Mouse (Mus musculus) spleen, adult 2 months (tissue): ENCODE data around the gene Crisp2. TPM values are rescaled to one million over a fixed set of nuclear protein-coding genes. Genes with fewer than 3 reads are reported as not detected.
"Not testable (repeated sequence)": the region's sequence is repeated elsewhere in the genome, so short reads cannot be mapped to it uniquely, and the experiment has no call there.

Experiments used
- DNase-seq, 2 experiments: peaks; one replicate each; pipeline versions ENCODE4 v3.0.0 to v3.0.0-alpha.2; 2012 to 2021; ENCODE audit warnings: low spot score in 2 of 2, low read depth in 1 of 2
- H3K27ac ChIP-seq: fragments of 200-500 bp; 2 replicates; pipeline ENCODE4 v1.5.1; 2012; ENCODE audit warnings: low read length, inconsistent platforms; ENCODE audit not compliant: insufficient read depth
- H3K27me3 ChIP-seq: fragments of 200-500 bp; 2 replicates; pipeline ENCODE4 v1.6.1; 2012; ENCODE audit warnings: mild to moderate bottlenecking, moderate library complexity, low read length, inconsistent platforms; ENCODE audit not compliant: control insufficient read depth, insufficient read depth
- H3K36me3 ChIP-seq: fragments of 200-500 bp; 2 replicates; pipeline ENCODE4 v1.6.1; 2012; ENCODE audit warnings: mild to moderate bottlenecking, low read length, inconsistent platforms; ENCODE audit not compliant: control insufficient read depth, insufficient read depth
- H3K4me1 ChIP-seq: fragments of 200-500 bp; 2 replicates; pipeline ENCODE4 v1.6.1; 2011; ENCODE audit warnings: inconsistent platforms; ENCODE audit not compliant: control insufficient read depth, insufficient read depth, insufficient read length
- H3K4me3 ChIP-seq: fragments of 200-500 bp; 2 replicates; pipeline ENCODE4 v1.5.1; 2011; ENCODE audit warnings: mild to moderate bottlenecking, inconsistent platforms; ENCODE audit not compliant: insufficient read depth, insufficient read length; ENCODE audit errors: extremely low read depth
- CTCF ChIP-seq: fragments of 200-500 bp; IDR thresholded peaks from 2 replicates; pipeline ENCODE4 v1.5.1; 2011; ENCODE audit warnings: mild to moderate bottlenecking, inconsistent platforms; ENCODE audit not compliant: insufficient read depth, insufficient read length, insufficient replicate concordance; ENCODE audit errors: extremely low read depth
- POLR2A ChIP-seq: fragments of 200-500 bp; IDR thresholded peaks from 2 replicates; pipeline ENCODE4 v1.6.1; 2011; ENCODE audit warnings: low read depth, low read length, inconsistent platforms
- WGBS: fragments of 180-500 bp; shearing (Covaris S2); methylation state at CpG from one replicate; pipeline ENCODE4 v1.1.7; 2018; 5-methylcytosine and 5-hydroxymethylcytosine counted together
- polyA plus RNA-seq: library from polyadenylated mRNA; depleted of rRNA; stranded (reverse); fragments of >200 nt; gene quantifications from 2 replicates; pipeline ENCODE4 v1.2.3, GENCODE M21; 2012

Gene Crisp2
- polyA plus RNA-seq, 1 experiment: not detected

- DNase-seq: no peak
- no peak for TF ChIP-seq POLR2A
- no peak for TF ChIP-seq CTCF
- H3K27me3 ChIP-seq: no peaks in the 10 kb centered on the region
- WGBS: 52% methylated on average over 20 of the region's 20 CpGs
- no peaks in the 10 kb centered on the region for H3K36me3 ChIP-seq
- H3K27ac ChIP-seq: no peak overlapping the region
- H3K4me1 ChIP-seq: no peaks in the 10 kb centered on the region
- H3K4me3 ChIP-seq: no peak overlapping the region
Observed at GRCm38 (mm10) chr17:40793921-40794854, 12.6 kb downstream of the Crisp2 start.

DNA sequence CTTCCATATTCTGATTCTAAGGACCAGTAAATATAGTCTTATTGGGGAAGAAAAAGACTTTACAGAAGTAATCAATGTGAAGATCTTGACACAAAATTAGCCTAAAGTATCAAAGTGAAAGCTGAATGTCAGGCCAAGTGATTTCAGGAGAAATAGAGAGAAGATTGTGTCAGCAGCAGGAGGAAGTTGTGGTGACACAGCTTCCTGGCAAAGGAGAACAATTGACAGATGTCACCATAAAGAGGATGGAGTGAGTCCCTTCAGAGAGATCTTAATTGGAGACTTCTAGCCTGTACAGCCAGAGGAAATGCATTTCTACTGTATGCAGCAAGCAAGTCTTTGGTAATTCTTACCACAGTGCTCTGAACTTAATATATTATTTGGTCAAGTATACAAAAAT is 16.9 kb downstream of the Crisp2 start:
- Histone ChIP-seq H3K4me3 (no peak overlapping the region), H3K27ac (no peak overlapping the region), H3K27me3 (no peaks in the 10 kb centered on the region), H3K36me3 (no peaks in the 10 kb centered on the region), H3K4me1 (no peaks in the 10 kb centered on the region)
- TF ChIP-seq CTCF (no peak), POLR2A (no peak)
- no peak for DNase-seq

DNA sequence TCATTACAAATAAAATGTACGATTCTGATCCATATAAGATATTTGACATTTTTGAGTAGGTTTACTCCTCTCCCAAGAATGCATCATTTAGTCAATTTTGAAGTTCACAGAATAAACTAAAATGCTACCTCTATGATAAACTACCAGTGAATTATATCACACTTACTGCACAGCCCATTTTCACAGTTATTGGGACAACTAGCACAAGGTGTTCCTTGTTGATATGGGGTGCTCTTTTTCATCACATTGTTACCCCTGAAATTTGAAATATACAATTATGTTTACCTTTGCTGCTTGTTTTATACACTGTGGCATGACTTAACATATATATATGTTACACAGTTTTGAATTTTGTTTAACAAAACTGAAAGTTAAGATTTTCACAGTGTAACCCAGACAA is 39.7 kb downstream of the Crisp2 start:
- Histone ChIP-seq H3K4me1 (no peaks in the 10 kb centered on the region), H3K27ac (no peak overlapping the region), H3K27me3 (no peaks in the 10 kb centered on the region), H3K4me3 (no peak overlapping the region), H3K36me3 (no peaks in the 10 kb centered on the region)
- DNase-seq: no peak
- 90% methylated on average over 1 of the region's 1 CpGs for WGBS
- no peak for TF ChIP-seq POLR2A

DNA sequence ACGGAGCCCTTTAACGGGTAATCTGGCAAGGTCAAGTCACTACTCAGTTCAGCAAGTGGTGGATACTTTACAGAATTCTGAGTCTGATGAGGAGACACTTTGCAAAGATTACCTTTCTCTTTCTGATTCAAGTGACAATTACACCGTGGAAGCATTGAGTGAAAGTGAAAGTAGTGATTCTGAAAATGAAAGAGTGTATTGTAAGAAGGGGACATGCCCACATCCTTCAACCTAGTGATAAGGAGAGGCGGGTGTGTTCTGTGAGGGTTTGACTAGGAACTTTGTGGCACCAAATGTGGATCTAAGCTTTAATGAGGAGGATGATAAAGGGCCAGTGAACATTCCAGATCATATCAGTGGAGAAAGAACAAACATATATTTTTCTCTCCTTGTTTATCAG is 43.1 kb downstream of the Crisp2 start:
- Histone ChIP-seq H3K27ac (no peak overlapping the region), H3K4me1 (no peaks in the 10 kb centered on the region), H3K4me3 (no peak overlapping the region), H3K27me3 (no peaks in the 10 kb centered on the region), H3K36me3 (no peaks in the 10 kb centered on the region)
- TF ChIP-seq CTCF (no peak), POLR2A (no peak)
- 50% methylated on average over 4 of the region's 4 CpGs for WGBS
- DNase-seq: no peak

DNA sequence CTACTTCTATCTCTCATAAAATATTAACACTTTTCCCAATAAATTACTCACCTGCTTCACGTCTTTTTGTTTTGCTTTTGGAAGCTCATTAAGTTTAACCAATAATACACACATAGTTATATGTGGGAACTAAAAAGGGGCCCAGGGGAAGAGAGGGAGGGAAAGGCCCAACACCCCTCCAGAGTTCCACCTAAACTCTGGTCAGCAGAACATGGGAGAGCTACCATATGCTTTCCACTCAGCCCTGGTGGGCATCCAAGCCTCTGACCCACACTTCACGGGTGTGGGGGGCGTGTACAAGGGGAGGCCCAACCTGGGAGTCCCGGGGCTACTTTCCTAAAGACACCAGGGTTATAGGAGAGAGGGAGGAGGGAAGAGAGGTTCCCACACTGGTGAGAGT is 75.1 kb downstream of the Crisp2 start:
- DNase-seq: no peak
- TF ChIP-seq POLR2A (no peak), CTCF (no peak)
- Histone ChIP-seq H3K4me3 (no peak overlapping the region), H3K27me3 (no peaks in the 10 kb centered on the region), H3K36me3 (no peaks in the 10 kb centered on the region), H3K4me1 (no peaks in the 10 kb centered on the region), H3K27ac (no peak overlapping the region)
- WGBS: 65% methylated on average over 4 of the region's 4 CpGs

GRCm38 (mm10) chr17:40731296-40731695 is 75.5 kb downstream of the Crisp2 start:
- no peaks in the 10 kb centered on the region for H3K36me3 ChIP-seq
- TF ChIP-seq CTCF (no peak), POLR2A (no peak)
- no peak for DNase-seq
- H3K4me3 ChIP-seq: no peak overlapping the region
- no peaks in the 10 kb centered on the region for H3K4me1 ChIP-seq
- WGBS: 84% methylated on average over 2 of the region's 2 CpGs
- H3K27me3 ChIP-seq: no peaks in the 10 kb centered on the region
- H3K27ac ChIP-seq: no peak overlapping the region

DNA sequence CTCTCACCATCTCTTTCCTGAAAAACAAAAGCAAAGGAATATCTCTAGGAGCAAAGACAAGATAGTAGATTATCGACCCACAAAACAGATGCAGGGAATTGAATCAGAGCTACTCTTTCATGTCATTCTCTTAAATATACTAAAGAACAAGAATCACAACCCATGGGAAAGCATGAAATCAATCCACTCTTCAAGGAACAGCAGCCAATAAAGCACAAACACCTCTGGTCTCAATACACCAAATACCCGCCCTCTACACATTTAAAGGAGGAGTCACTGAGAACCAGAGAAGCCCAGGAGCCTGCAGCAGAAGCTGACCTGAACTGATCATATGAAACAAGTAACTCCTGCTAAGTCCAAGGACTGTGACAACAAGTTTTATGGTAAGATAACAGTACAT is 80.0 kb downstream of the Crisp2 start, which contains the start of gene Esp1:
TSS of gene Esp1 (plus strand) at position 301 of the 400 bp plus-strand sequence.
- no peaks in the 10 kb centered on the region for H3K4me1 ChIP-seq
- no peak for DNase-seq
- 88% methylated on average over 2 of the region's 2 CpGs for WGBS
- H3K27me3 ChIP-seq: no peaks in the 10 kb centered on the region
- TF ChIP-seq POLR2A (no peak), CTCF (no peak)
- H3K27ac ChIP-seq: no peak within 1 kb of the TSS
- H3K36me3 ChIP-seq: no peaks in the 10 kb centered on the region
- H3K4me3 ChIP-seq: no peak within 1 kb of the TSS

GRCm38 (mm10) chr17:40717055-40717454 is 89.7 kb downstream of the Crisp2 start:
- DNase-seq, H3K27ac ChIP-seq, H3K4me1 ChIP-seq, H3K4me3 ChIP-seq, H3K36me3 ChIP-seq, H3K27me3 ChIP-seq: not testable (repeated sequence)
